Mouse (Mus musculus) kidney, postnatal 25 days (tissue): ENCODE measurements around the gene Abhd2.

ENCODE experiments used
- DNase-seq, 2 experiments: peaks; one replicate each; pipeline ENCODE4 v3.0.0; 2021; ENCODE audit warnings: mixed read lengths in 2 of 2

Gene Abhd2

GRCm38 (mm10) chr7:79386422-79387133 is 113.6 kb downstream of the Abhd2 start, which contains the start of gene Rlbp1:
Gene Rlbp1, minus strand, starts transcription at chr7:79387048.
- DNase-seq = no peak

- DNase-seq = no peak
Measured at GRCm38 (mm10) chr7:79387140-79387539, 114.1 kb downstream of the Abhd2 start.

GRCm38 (mm10) chr7:79387991-79388390 is 115.0 kb downstream of the Abhd2 start:
- no peak for DNase-seq

GRCm38 (mm10) chr7:79388671-79389206 is 115.7 kb downstream of the Abhd2 start:
- DNase-seq = no peak

- DNase-seq = no peak
Measured at GRCm38 (mm10) chr7:79390141-79390708, 117.2 kb downstream of the Abhd2 start.

DNA sequence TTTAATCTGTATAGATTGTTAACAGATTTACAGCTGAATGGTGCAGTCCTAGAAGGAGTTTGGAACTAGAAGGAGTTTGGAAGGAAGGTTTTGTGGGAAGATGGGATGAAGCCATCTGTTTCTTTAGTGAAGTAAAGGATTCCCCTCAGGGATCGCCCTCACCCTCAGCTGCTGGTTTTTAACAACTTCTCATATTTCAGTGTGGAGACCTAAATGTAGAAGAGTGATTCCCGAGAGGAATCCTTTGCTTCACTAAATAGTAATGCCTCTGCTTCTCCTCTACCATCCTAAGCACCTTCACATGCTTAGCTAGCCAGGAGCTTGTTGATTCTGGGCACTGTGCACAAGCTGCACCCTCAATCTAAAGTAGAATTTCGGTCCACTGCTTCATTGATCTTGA is 118.5 kb downstream of the Abhd2 start:
- no peak for DNase-seq

GRCm38 (mm10) chr7:79391883-79392649 is 119.1 kb downstream of the Abhd2 start, which contains the start of gene Fanci:
Gene Fanci, plus strand, starts transcription at chr7:79391929.
- DNase-seq = peak; percentile 95 to 97

DNA sequence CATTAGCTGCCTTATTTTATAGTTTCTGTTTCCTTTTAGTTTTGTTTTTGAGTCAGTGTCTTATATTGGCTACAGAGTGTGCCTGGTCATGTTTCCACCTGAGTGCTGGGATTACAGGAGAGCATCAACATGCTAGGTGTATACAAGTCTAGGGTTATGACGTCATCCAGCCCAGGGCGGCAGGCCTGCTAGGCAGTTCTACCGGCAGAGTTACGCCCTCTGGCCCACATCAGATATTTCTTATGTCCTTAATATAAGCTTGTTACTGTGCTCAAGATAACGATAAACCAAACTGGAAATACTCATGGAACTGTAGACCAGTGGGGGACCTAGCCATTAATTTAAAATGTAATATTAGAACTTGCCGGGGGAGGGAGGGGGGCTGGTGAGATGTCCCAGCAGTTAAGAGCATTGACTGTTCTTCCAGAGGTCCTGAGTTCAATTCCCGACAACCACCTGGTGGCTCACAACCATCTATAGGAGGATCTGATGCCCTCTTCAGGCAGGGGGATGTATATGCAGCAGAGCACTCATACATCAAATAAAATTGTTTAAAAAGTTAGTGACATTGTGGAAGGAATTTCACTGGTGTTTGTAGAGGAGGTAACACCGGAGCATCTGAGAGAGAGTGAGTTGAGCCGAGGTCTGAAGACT is 120.0 kb downstream of the Abhd2 start:
- DNase-seq = no peak

DNA sequence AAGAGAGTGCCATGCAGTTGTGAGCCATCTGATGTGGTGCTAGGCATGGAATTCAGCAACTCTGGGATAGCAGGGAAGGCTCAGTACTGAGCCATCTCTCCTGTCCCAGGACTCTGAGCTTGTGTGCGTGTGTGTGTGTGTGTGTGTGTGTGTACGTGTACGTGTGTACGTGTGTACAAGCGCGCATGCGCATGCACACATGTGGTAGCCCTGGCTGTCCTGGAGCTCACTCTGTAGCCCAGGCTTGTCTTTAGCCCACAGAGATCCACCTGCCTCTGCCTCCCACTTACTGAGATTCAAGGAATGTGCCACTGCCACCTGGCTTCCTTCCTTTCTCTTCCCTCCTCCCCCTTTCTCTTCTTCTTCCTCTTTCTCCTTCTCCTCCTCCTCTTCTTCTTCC is 120.9 kb downstream of the Abhd2 start:
- no peak for DNase-seq

GRCm38 (mm10) chr7:79394666-79395065 is 121.7 kb downstream of the Abhd2 start:
- no peak for DNase-seq

- no peak for DNase-seq
Measured at GRCm38 (mm10) chr7:79395186-79395585, 122.2 kb downstream of the Abhd2 start.

DNA sequence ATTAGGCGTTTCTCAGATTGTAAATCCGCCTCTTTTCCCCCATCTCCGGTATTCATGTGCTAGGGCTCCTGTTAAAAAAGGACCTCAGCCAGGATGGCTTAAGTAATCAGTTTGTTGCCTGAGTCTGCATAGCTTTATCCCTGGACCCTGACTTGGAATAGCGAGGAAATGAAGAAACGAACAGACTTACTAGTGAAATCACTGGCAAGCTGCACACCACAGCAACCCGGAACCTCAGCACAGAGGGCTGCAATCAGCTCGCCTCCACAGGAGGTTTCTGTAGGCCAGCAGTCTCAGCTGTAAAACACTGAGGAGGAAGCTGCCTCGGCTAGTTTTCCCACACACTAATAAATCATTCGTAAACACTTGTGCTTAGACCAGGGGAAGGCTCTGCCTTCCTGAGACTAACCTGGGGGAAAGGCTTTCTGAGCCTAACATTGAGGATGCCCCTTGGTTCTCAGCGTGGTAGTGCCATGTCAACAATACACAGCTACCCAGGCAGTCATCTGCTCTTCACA is 124.5 kb downstream of the Abhd2 start:
- DNase-seq = no peak

- DNase-seq = no peak
Measured at GRCm38 (mm10) chr7:79398426-79398825, 125.4 kb downstream of the Abhd2 start.

DNA sequence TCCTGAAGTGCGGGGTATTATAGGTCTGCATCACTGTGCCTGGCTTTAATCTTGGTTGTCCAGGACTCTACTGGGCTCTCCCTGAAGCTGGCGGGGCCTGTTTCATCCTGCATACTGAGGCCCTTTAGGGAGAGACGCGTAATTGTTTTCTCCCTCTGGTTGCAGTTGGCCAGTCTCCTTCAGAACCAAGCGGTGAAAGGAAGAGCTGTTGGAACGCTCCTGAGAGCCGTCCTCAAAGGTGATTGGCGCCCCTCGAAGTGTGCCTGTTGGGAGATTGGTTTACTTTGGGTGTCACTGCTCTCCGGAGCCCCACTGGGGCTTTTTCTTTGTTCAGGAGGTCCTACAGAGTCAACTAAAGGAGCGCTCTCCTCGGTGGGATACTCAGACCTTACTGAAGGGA is 126.0 kb downstream of the Abhd2 start:
- no peak for DNase-seq

DNA sequence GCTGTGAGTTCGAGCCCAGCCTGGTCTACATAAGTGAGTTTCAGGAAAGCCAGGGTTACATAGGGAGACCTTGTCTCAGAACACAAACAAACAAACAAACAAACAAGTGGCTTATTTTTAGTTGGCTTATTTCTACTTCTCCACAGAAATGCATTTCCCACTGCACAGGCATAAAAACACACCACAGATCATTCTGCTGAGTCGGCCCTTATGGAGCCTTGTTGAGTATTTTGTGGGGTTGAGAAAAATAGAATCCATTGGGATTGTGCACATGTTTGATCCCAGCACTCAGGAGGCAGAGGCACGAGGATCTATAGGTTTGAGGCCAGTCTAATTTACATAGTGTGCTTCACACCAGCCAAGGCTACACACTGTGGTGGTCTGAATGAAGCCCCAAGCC is 127.3 kb downstream of the Abhd2 start:
- DNase-seq = no peak

GRCm38 (mm10) chr7:79414449-79415375 is 141.7 kb downstream of the Abhd2 start:
- DNase-seq = no peak
